8 mouse cellular contexts compared by ENCODE assay signal in the genomic region with DNA sequence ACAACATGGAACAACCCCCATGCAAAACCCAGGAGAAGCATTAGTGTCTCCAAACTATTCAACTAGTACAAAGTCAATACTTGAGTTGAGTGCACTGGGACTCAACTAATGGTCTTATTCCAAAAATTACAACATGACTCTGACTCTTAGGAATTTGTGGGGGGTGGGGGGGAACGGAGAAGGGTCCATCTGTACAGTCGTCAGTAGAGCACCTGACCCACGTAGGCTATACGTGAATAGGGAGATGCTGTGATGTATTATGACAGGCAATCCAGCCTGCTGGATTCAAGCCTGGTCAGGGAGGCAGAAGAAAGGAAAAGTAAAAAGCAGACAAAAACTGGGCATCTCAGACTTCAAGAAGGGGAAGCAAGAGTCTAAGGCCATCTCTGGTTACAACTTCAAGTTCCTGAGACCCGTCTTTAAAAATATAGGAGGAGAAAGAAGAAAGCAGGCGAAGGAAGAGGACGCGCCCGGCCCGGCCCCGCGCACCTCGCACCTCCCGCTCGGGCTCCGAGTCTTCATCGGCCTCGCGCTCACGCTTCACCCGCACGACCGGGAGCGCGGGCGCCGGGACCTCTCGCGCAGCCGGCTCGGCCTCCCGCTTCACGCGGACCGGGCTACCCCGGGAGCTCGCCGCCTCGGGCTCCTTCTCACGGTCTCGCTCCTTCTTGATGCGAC. TPM values are rescaled to one million over a fixed set of nuclear protein-coding genes. Genes with fewer than 3 reads are reported as not detected.
A peak's percentile ranks its signal among the peaks of the same experiment; 100 is the strongest.
DNase-seq lines count a peak whose midpoint lies in the region; ATAC-seq lines count a peak whose summit lies in the region.

No protein-coding gene starts in this region.

- under 1% methylated on average over 42 of the region's 42 CpGs for WGBS in lung, embryonic 15.5 days
- WGBS in embryonic facial prominence, embryonic 14.5 days = 0% methylated on average over 20 of the region's 42 CpGs
- under 1% methylated on average over 42 of the region's 42 CpGs for WGBS in limb, embryonic 10.5 days

- peak; percentile 34; the same call in 1 of the 2 replicates for ATAC-seq in lung, embryonic 15.5 days (ENCODE audit: borderline replicate concordance, extremely low read depth, low FRiP score, low TSS enrichment)
- peak; percentile 46 for ATAC-seq in embryonic facial prominence, embryonic 14.5 days (ENCODE audit: low read depth)

- no peak for DNase-seq in lung, adult 18-20 months
- DNase-seq in embryonic facial prominence, embryonic 14.5 days (ENCODE audit: low spot score) = no peak
- no peak for DNase-seq in limb, embryonic 10.5 days (ENCODE audit: low spot score)
- DNase-seq in splenic B cell, adult 2 months (ENCODE audit: low read depth, low spot score) = peak; percentile 24
- no peak for DNase-seq in embryo, embryonic 10 days (ENCODE audit: low spot score)
- no peak for DNase-seq in right cerebral cortex, postnatal 4 days
- DNase-seq in layer of hippocampus, postnatal 25 days (ENCODE audit: extremely low spot score in 1 of 2, low spot score in 1 of 2) = no peak

- H3K9ac ChIP-seq in lung, embryonic 15.5 days = peak overlapping the region; percentile 91
- H3K9ac ChIP-seq in embryonic facial prominence, embryonic 14.5 days (ENCODE audit: low read depth, low read length) = peak overlapping the region; percentile 89

- H3K4me1 ChIP-seq in lung, embryonic 15.5 days = peaks cover 48% of the 10 kb centered on the region
- H3K4me1 ChIP-seq in embryonic facial prominence, embryonic 14.5 days (ENCODE audit: control insufficient read depth, insufficient read depth, low read length) = peaks cover 23% of the 10 kb centered on the region
- H3K4me1 ChIP-seq in limb, embryonic 10.5 days = peaks cover 57% of the 10 kb centered on the region

- peak overlapping the region; percentile 76 for H3K27ac ChIP-seq in lung, embryonic 15.5 days
- H3K27ac ChIP-seq in embryonic facial prominence, embryonic 14.5 days (replicated peaks; ENCODE audit: low read depth, low read length) = peak overlapping the region; percentile 61
- H3K27ac ChIP-seq in limb, embryonic 10.5 days = peak overlapping the region; percentile 94

- peaks cover 14% of the 10 kb centered on the region for H3K36me3 ChIP-seq in lung, embryonic 15.5 days
- H3K36me3 ChIP-seq in embryonic facial prominence, embryonic 14.5 days (ENCODE audit: control insufficient read depth, insufficient read depth, low read length) = peaks cover 22% of the 10 kb centered on the region; the same call in 1 of the 2 replicates
- peaks cover 40% of the 10 kb centered on the region for H3K36me3 ChIP-seq in limb, embryonic 10.5 days
- H3K36me3 ChIP-seq in splenic B cell, adult 2 months (ENCODE audit: control insufficient read depth, insufficient read depth, low read length, poor library complexity, severe bottlenecking) = peaks cover 5% of the 10 kb centered on the region

- H3K27me3 ChIP-seq in lung, embryonic 15.5 days = no peaks in the 10 kb centered on the region
- 0 out of 2 replicates have a peak, but pooled peaks cover 2% of the 10 kb centered on the region for H3K27me3 ChIP-seq in embryonic facial prominence, embryonic 14.5 days (replicated peaks; ENCODE audit: control insufficient read depth, insufficient read depth, low read length)
- no peaks in the 10 kb centered on the region for H3K27me3 ChIP-seq in limb, embryonic 10.5 days (ENCODE audit: low read depth, poor library complexity, severe bottlenecking)
- no peaks in the 10 kb centered on the region for H3K27me3 ChIP-seq in splenic B cell, adult 2 months (ENCODE audit: control insufficient read depth, insufficient read depth, low read length, poor library complexity, severe bottlenecking)

- no peaks in the 10 kb centered on the region for H3K9me3 ChIP-seq in lung, embryonic 15.5 days
- no peaks in the 10 kb centered on the region for H3K9me3 ChIP-seq in embryonic facial prominence, embryonic 14.5 days (ENCODE audit: control insufficient read depth, low read length)
- no peaks in the 10 kb centered on the region for H3K9me3 ChIP-seq in limb, embryonic 10.5 days (replicated peaks)

- peak overlapping the region; percentile 97 for H3K4me3 ChIP-seq in lung, embryonic 15.5 days
- H3K4me3 ChIP-seq in embryonic facial prominence, embryonic 14.5 days (ENCODE audit: low read depth, low read length) = peak overlapping the region; percentile 86
- peak overlapping the region; percentile 98 for H3K4me3 ChIP-seq in limb, embryonic 10.5 days

- peak overlapping the region; percentile 83 for H3K4me2 ChIP-seq in lung, embryonic 15.5 days
- peak overlapping the region; percentile 95 for H3K4me2 ChIP-seq in embryonic facial prominence, embryonic 14.5 days (ENCODE audit: low read depth, low read length)

RNA-seq across cellular contexts. Expression of a gene that starts 0.4 kb away (rescaled TPM):
- polyA plus RNA-seq in lung, embryonic 15.5 days (2015; fragmentation: Nextera tagmentation; extraction: Ambion mirVana) = 45.1 and 49.6 TPM in 2 replicates
- 46.6 and 50.7 TPM in 2 replicates for polyA plus RNA-seq in embryonic facial prominence, embryonic 14.5 days (2014; fragmentation: Nextera tagmentation; extraction: Ambion mirVana)
- 78.1 and 88.8 TPM in 2 replicates for polyA plus RNA-seq in limb, embryonic 10.5 days (2016; fragmentation: Nextera tagmentation; extraction: Ambion mirVana)
- total RNA-seq in layer of hippocampus, postnatal 25 days (2021) = 10 to 100 TPM; 31.4 to 36.4 TPM

RNA-seq across cellular contexts. Expression of a gene that starts 2.6 kb away (rescaled TPM):
- 27.4 and 28.2 TPM in 2 replicates for polyA plus RNA-seq in lung, embryonic 15.5 days (2015; fragmentation: Nextera tagmentation; extraction: Ambion mirVana)
- 19.6 and 25.0 TPM in 2 replicates for polyA plus RNA-seq in embryonic facial prominence, embryonic 14.5 days (2014; fragmentation: Nextera tagmentation; extraction: Ambion mirVana)
- polyA plus RNA-seq in limb, embryonic 10.5 days (2016; fragmentation: Nextera tagmentation; extraction: Ambion mirVana) = 24.3 and 27.3 TPM in 2 replicates
- 10 to 100 TPM; 13.1 to 15.8 TPM for total RNA-seq in layer of hippocampus, postnatal 25 days (2021)

RNA-seq across cellular contexts. Expression of a gene that starts 10.7 kb away (rescaled TPM):
- polyA plus RNA-seq in lung, embryonic 15.5 days (2015; fragmentation: Nextera tagmentation; extraction: Ambion mirVana) = 12.1 and 12.2 TPM in 2 replicates
- polyA plus RNA-seq in embryonic facial prominence, embryonic 14.5 days (2014; fragmentation: Nextera tagmentation; extraction: Ambion mirVana) = 16.3 and 17.6 TPM in 2 replicates
- polyA plus RNA-seq in limb, embryonic 10.5 days (2016; fragmentation: Nextera tagmentation; extraction: Ambion mirVana) = 9.9 and 10.3 TPM in 2 replicates
- total RNA-seq in layer of hippocampus, postnatal 25 days (2021) = 10 to 100 TPM in 1 of 2 experiments, 1 to 10 TPM in 1; 8.5 to 11.9 TPM

RNA-seq across cellular contexts. Expression of a gene that starts 22.2 kb away (rescaled TPM):
- polyA plus RNA-seq in lung, embryonic 15.5 days (2015; fragmentation: Nextera tagmentation; extraction: Ambion mirVana) = 130 and 137 TPM in 2 replicates
- 79.9 and 81.1 TPM in 2 replicates for polyA plus RNA-seq in embryonic facial prominence, embryonic 14.5 days (2014; fragmentation: Nextera tagmentation; extraction: Ambion mirVana)
- polyA plus RNA-seq in limb, embryonic 10.5 days (2016; fragmentation: Nextera tagmentation; extraction: Ambion mirVana) = 109 TPM in 2 replicates
- 10 to 100 TPM; 75.9 to 83.5 TPM for total RNA-seq in layer of hippocampus, postnatal 25 days (2021)

RNA-seq across cellular contexts. Expression of a gene that starts 35.7 kb away (rescaled TPM):
- 34.5 and 37.5 TPM in 2 replicates for polyA plus RNA-seq in lung, embryonic 15.5 days (2015; fragmentation: Nextera tagmentation; extraction: Ambion mirVana)
- 20.3 and 22.3 TPM in 2 replicates for polyA plus RNA-seq in embryonic facial prominence, embryonic 14.5 days (2014; fragmentation: Nextera tagmentation; extraction: Ambion mirVana)
- polyA plus RNA-seq in limb, embryonic 10.5 days (2016; fragmentation: Nextera tagmentation; extraction: Ambion mirVana) = 19.1 and 19.7 TPM in 2 replicates
- total RNA-seq in layer of hippocampus, postnatal 25 days (2021) = 1 to 10 TPM; 3.9 to 4.6 TPM
